Mouse (Mus musculus) brain, adult 10 weeks (tissue): Measurements from ENCODE around the gene Ms4a13. TPM values are rescaled to one million over a fixed set of nuclear protein-coding genes. Genes with fewer than 3 reads are reported as not detected.

ENCODE experiments used
- polyA plus RNA-seq: library from polyadenylated mRNA; stranded (reverse); fragments of 350-450 nt; fragmentation: Illumina TruSeq; extraction: RNeasy Lipid Tissue Mini Kit (QIAGEN cat#74804); gene quantifications from one replicate; pipeline ENCODE4 v1.2.3, GENCODE M21; 2015; ENCODE audit warnings: low read depth, low replicate concordance

The Ms4a13 gene
- polyA plus RNA-seq = not detected

DNA sequence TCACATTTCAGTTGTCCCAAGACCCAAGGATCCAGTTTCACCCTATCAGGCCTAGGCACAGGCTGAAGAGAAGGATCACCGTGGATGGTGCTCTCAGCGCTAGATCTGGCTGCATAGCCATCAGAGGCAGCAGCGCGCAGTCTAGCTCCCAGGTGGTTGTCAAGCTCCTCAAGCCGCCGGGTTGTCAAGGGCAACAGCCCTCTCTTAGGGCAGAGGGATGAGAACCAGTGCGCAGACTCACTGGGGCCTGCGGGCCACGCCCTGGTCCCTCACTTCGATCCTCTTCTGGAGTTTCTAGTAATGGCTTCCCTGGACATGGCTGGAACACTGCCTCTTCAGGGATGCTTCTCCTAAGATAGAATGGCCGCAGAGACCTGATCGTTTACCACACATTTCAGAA, at the start of gene Ms4a13:
Gene Ms4a13, minus strand, starts transcription at position 192 of the 400 bp plus-strand sequence.

DNA sequence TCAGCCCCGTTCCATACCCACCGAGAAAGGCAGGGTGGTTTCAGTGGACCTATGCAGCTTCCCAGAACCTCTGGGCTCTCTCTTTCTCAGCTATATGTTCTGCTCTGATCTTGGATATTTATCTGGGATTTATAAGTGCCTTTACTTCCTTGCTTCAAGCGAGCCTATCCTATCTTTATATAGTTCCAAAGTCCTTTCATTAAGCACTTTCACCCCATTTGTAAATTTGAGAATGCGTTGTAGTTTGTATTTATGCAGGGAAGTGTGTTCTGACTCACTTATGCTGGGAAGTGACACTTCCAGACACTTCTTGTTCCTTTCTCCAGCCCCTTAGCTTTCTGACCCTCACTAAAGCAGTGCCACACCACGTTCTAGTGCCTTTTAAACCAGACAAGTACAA, 35.8 kb upstream of the Ms4a13 start, which contains the start of gene Ms4a12:
Gene Ms4a12, minus strand, starts transcription at position 101 of the 400 bp plus-strand sequence.

DNA sequence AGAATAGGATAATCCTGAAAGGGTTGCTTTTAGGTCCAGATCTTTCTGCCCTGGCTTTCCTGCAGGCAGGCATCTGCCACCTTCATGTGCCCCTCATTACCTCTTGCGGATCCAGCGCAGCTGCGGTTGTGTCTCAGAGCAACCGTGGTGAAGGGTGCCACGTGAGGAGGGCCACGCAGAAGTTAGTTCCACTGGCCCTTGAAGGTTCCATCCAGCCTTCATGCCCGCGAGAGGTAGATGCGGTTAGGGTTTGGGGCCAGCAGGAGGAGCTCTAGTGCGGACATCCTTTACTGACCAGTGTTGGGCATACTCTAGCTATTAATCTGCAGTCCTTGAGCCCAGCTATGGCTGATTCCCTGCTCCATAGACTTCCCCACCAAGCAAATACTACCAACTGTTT, 31.4 kb downstream of the Ms4a13 start, which contains the start of gene 1700025F22Rik:
Gene 1700025F22Rik, minus strand, starts transcription at position 149 of the 400 bp plus-strand sequence.

DNA sequence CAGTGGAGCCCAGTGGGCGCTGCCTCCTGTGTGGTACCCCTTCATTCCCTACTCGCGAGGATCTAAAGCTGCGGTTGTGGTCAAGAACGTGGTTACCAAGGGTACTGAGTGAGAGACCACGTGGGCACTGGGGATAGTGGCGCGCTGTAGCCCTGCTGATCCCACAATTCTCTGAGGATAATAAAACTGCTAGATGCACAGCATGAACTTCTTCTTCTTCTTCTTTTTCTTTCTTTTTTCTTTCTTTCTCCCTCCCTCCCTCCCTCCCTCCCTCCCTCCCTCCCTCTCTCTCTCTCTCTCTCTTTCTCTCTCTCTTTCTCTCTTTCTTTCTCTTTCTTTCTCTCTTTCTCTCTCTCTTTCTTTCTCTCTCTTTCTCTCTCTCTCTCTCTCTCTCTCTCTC, 65.8 kb downstream of the Ms4a13 start, which contains the start of gene 1700017D01Rik:
Gene 1700017D01Rik, minus strand, starts transcription at position 101 of the 400 bp plus-strand sequence.

Other genes with a start within 250 kb of the Ms4a13 start
- gene Ccdc86, start 247.5 kb downstream of the Ms4a13 start, polyA plus RNA-seq = 6.3 TPM
- gene Ms4a10, start 222.1 kb downstream of the Ms4a13 start, polyA plus RNA-seq = not detected
- gene Ms4a15, start 203.5 kb downstream of the Ms4a13 start, polyA plus RNA-seq = not detected
- not detected for gene Ms4a18, start 178.7 kb downstream of the Ms4a13 start, polyA plus RNA-seq
- gene Ms4a8a, start 115.6 kb downstream of the Ms4a13 start, polyA plus RNA-seq = not detected
- not detected for gene 1700017D01Rik, start 65.9 kb downstream of the Ms4a13 start, polyA plus RNA-seq
- gene 1700025F22Rik, start 31.4 kb downstream of the Ms4a13 start, polyA plus RNA-seq = not detected
- gene Ms4a12, start 35.7 kb upstream of the Ms4a13 start, polyA plus RNA-seq = not detected
- not detected for gene Ms4a1, start 69.5 kb upstream of the Ms4a13 start, polyA plus RNA-seq
- gene Ms4a5, start 87.1 kb upstream of the Ms4a13 start, polyA plus RNA-seq = not detected
- gene Ms4a14, start 117.7 kb upstream of the Ms4a13 start, polyA plus RNA-seq = 0.21 TPM
- 0.58 TPM for gene Ms4a7, start 139.4 kb upstream of the Ms4a13 start, polyA plus RNA-seq
- not detected for gene Ms4a4a, start 178.8 kb upstream of the Ms4a13 start, polyA plus RNA-seq
- gene Ms4a4c, start 208.0 kb upstream of the Ms4a13 start, polyA plus RNA-seq = not detected
- gene Ms4a4b, start 246.8 kb upstream of the Ms4a13 start, polyA plus RNA-seq = not detected